Mouse (Mus musculus) left cerebral cortex, postnatal 14 days (tissue): ENCODE results near the gene Timm8a1. TPM values are rescaled to one million over a fixed set of nuclear protein-coding genes. Genes with fewer than 3 reads are reported as not detected.
"Not testable (repeated sequence)": the region's sequence is repeated elsewhere in the genome, so short reads cannot be mapped to it uniquely, and the experiment has no call there.

ENCODE experiments used
- DNase-seq, 2 experiments: peaks; one replicate each; pipeline ENCODE4 v3.0.0; 2021 to 2022; ENCODE audit warnings: low spot score in 2 of 2, mixed read lengths in 1 of 2
- intact Hi-C: fragments of 180-260 bp; cut with DNase I; formaldehyde crosslinking; loops from one replicate; pipeline ENCODE4 v1.15.1; 2025
- total RNA-seq, 2 experiments: library from RNA; stranded (reverse); gene quantifications; 2 replicates each; pipeline ENCODE4 v1.2.3; 2021

The Timm8a1 gene
- total RNA-seq, 2 experiments from 2014 or later: 23.5 to 25.3 TPM

DNA sequence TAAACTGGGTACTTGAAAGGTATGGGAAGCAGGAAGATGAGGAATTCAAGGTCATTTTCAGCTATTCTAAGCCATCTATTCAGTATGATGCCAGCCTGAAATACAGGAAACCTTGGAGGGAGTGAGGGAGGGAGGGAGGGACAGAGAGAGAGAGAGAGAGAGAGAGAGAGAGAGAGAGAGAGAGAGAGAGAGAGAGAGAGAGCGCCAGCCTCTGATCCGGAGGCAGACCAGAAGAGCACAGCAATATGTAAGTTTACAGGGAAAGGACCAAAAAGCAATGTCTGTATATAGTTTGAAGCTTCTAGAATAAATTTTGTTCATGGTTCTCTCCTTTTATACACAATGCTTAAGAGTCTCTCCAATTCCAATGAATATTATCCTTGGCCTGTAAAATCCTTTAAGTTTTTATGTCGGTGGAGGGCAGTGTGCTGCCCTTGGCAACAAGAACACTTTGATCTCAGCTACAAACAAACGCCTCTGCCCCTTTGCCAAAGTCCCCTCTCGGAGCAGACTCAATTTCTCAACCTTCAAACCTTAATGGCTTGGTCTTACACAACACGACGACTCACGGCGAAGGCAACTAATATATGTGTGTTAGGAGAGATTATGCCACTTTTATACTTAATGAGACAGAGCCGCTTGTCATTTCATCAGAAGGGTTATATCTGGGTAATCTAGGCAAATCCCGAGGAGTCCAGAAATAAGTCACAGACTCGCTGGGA is 1.1 kb downstream of the Timm8a1 start:
- intact Hi-C loops: no loop called here

DNA sequence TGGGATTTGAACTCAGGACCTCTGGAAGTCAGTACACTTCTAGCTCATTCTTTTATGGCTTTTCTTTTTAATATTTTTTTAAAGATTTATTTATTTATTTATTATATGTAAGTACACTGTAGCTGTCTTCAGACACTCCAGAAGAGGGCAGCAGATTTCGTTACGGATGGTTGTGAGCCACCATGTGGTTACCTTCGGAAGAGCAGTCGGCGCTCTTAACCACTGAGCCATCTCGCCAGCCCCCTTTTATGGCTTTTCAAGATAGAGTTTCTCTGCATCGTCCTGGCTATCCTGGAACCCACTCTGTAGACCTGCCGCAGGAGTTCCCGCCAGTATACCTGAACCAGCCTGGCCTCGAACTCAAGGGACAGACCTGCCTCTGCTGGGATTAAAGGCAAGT is 1.9 kb downstream of the Timm8a1 start:
- DNase-seq, intact Hi-C loops: not testable (repeated sequence)

More for the DNA sequence above, 1.1 kb downstream of the Timm8a1 start:
- DNase-seq: no peak

GRCm38 (mm10) chrX:134533346-134533745 is 8.3 kb downstream of the Timm8a1 start:
- DNase-seq: no peak
- intact Hi-C loops: no loop called here

DNA sequence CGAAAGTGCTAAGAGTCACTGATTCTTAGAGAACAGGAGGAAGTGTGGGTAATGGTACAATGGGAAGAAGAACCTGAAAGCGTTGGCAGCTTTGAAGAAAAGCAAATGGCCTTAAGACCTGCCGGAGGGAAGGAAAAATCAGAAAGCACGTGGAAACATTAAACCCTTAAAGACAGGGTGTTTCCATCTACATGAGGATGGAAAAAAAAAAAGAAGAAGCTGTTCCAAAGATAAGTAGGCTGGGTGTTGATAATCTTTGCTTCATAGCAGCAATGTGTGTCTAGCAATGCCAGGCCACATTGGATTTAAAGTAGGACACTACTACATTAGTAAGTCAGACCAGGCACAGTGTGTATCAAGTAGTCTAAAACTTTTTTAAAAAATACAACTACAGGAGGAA is 16.4 kb downstream of the Timm8a1 start:
- intact Hi-C loops: no loop called here
- no peak for DNase-seq

DNA sequence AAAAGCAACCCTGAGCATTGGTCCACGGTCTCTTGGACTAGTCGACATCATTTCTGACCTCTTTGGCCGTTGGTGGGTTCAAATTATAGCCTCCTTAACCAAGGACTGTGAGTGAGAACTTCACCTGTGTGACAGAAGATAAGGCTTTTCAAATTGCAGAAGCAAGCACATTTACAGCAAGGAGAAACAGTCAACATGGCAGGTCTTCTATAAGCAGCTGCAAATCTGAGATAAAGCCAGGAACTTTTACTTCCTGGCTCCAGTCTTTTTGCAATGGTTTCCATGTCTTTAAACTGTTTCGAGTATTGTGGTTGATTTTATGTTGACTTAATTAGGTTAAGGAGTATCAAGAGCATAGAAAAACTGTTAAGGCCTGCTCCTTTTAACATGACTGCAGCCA is 17.9 kb downstream of the Timm8a1 start:
- intact Hi-C loops: no loop called here
- no peak for DNase-seq

DNA sequence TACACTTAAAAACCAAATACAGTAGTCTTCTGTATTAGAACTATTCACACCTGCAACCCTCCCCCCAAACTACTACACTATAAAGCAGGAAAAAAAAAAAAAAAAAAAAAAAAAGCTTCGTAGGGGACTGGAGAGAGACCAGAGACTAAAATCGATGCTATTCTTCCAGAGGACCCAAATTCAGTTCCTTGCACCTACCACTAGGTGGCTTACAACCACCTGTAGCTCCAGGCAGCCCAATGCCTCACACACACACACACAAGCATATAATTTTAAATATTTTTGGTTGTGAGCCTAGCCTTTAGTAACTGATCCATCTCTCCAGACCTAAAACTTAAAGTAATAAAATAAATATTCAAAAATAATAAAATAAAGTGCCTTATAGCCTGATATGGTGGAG is 32.2 kb downstream of the Timm8a1 start:
- DNase-seq: no peak
- intact Hi-C loops: no loop called here

DNA sequence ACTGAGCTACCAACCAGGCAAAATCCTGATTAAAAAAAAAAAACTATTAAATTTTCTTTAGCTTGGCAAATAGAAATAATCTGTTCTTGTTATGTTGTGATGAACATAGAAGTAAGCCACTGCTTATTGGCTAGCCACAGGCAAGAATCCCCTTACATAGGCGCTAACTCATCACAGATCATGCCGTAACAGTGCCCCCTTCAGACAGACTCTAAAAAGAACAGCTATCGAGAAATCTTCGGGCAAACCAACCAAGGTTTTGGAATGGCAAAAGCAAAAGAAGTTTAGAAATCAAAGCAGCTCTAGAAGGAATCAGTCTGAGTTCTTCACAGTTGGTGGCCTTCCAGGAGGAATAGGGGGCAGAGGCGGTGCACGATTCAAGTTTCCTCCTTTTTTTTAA is 33.7 kb downstream of the Timm8a1 start:
- intact Hi-C loops: no loop called here

GRCm38 (mm10) chrX:134500651-134501050 is 41.0 kb downstream of the Timm8a1 start:
- intact Hi-C loops: no loop called here
- DNase-seq: no peak

More for the DNA sequence above, 33.7 kb downstream of the Timm8a1 start:
- no peak for DNase-seq

Other genes with a start within 250 kb of the Timm8a1 start
- 10 to 100 TPM; 70.8 to 74.6 TPM for gene Tmem35a, start 246.6 kb downstream of the Timm8a1 start, total RNA-seq
- 1 to 10 TPM in 1 of 2 experiments, under 1 TPM in 1; 0.70 to 1.7 TPM for gene Cenpi, start 233.8 kb downstream of the Timm8a1 start, total RNA-seq
- gene Drp2, start 137.3 kb downstream of the Timm8a1 start, total RNA-seq: 10 to 100 TPM; 55.0 to 73.9 TPM
- gene Taf7l, start 65.4 kb downstream of the Timm8a1 start, total RNA-seq: not detected
- gene Btk, start 41.7 kb upstream of the Timm8a1 start, total RNA-seq: 1 to 10 TPM; 1.0 to 1.4 TPM
- gene Rpl36a, start 43.8 kb upstream of the Timm8a1 start, total RNA-seq: 100 to 1,000 TPM; 118 to 132 TPM
- 1 to 10 TPM; 9.0 to 9.9 TPM for gene Gla, start 59.3 kb upstream of the Timm8a1 start, total RNA-seq
- gene Hnrnph2, start 59.3 kb upstream of the Timm8a1 start, total RNA-seq: 100 to 1,000 TPM; 145 to 146 TPM
- gene Armcx4, start 144.7 kb upstream of the Timm8a1 start, total RNA-seq: 10 to 100 TPM; 44.5 to 44.8 TPM
- 10 to 100 TPM; 58.6 to 64.1 TPM for gene Armcx1, start 176.1 kb upstream of the Timm8a1 start, total RNA-seq
- gene Armcx6, start 209.6 kb upstream of the Timm8a1 start, total RNA-seq: 1 to 10 TPM; 4.2 to 4.9 TPM
- gene Armcx3, start 214.7 kb upstream of the Timm8a1 start, total RNA-seq: 10 to 100 TPM; 77.7 to 85.2 TPM